Mouse (Mus musculus) heart, embryonic 16.5 days (tissue): Measurements from ENCODE around the gene Zxdc. TPM values are rescaled to one million over a fixed set of nuclear protein-coding genes. Genes with fewer than 3 reads are reported as not detected.

ENCODE experiments used
- ATAC-seq: fragments of 200-750 bp; cut with Nextera tagmentation; replicated peaks from 2 replicates; pipeline ENCODE4 v1.8.0; 2017; ENCODE audit warnings: moderate number of reproducible peaks; ENCODE audit not compliant: insufficient read depth, low FRiP score; ENCODE audit errors: extremely low read depth
- H3K27ac ChIP-seq: fragments of 300-500 bp; sonication (generic); 2 replicates; pipeline ENCODE4 v1.5.1; 2014; ENCODE audit warnings: mild to moderate bottlenecking, low read length, control low read depth, moderate library complexity
- H3K27me3 ChIP-seq: fragments of 300-500 bp; sonication (generic); 2 replicates; pipeline ENCODE4 v1.6.1; 2014; ENCODE audit warnings: low read length, mixed read lengths; ENCODE audit not compliant: control insufficient read depth, insufficient read depth
- H3K36me3 ChIP-seq: fragments of 300-500 bp; sonication (generic); 2 replicates; pipeline ENCODE4 v1.6.1; 2014; ENCODE audit not compliant: control insufficient read depth, insufficient read depth
- H3K4me1 ChIP-seq: fragments of 300-500 bp; sonication (generic); 2 replicates; pipeline ENCODE4 v1.6.1; 2014; ENCODE audit warnings: low read length, mixed read lengths; ENCODE audit not compliant: control insufficient read depth, insufficient read depth
- H3K4me2 ChIP-seq: fragments of 300-500 bp; sonication (generic); 2 replicates; pipeline ENCODE4 v1.6.1; 2014; ENCODE audit warnings: low read depth, mild to moderate bottlenecking, control low read depth, low read length
- H3K4me3 ChIP-seq: fragments of 300-500 bp; sonication (generic); 2 replicates; pipeline ENCODE4 v1.5.1; 2014; ENCODE audit warnings: mild to moderate bottlenecking, control low read depth, low read length
- H3K9ac ChIP-seq: fragments of 300-500 bp; sonication (generic); 2 replicates; pipeline ENCODE4 v1.6.1; 2014; ENCODE audit warnings: low read length, control low read depth
- H3K9me3 ChIP-seq: fragments of 300-500 bp; sonication (generic); replicated peaks from 2 replicates; pipeline ENCODE4 v1.6.1; 2016; ENCODE audit warnings: low read length; ENCODE audit not compliant: control insufficient read depth
- WGBS: fragments of 180-500 bp; shearing (Covaris S2); extraction: QIAGEN DNeasy Blood & Tissue Kit; methylation state at CpG from one replicate; pipeline ENCODE4 v1.1.7; 2014; 5-methylcytosine and 5-hydroxymethylcytosine counted together
- polyA plus RNA-seq: library from polyadenylated mRNA; unstranded; fragments of >200 nt; fragmentation: Nextera tagmentation; extraction: Ambion mirVana; gene quantifications from 2 replicates; pipeline ENCODE4 v1.2.1, GENCODE M21; 2015

Zxdc gene
- polyA plus RNA-seq, 1 experiment from 2014 or later: 6.3 TPM

- H3K27me3 ChIP-seq: no peaks in the 10 kb centered on the region
- no peak overlapping the region for H3K9ac ChIP-seq
- no peak overlapping the region for H3K27ac ChIP-seq
- H3K4me1 ChIP-seq: peaks cover 5% of the 10 kb centered on the region; the same call in 1 of the 2 replicates
- no peak overlapping the region for H3K4me2 ChIP-seq
- no peak for ATAC-seq
- no peaks in the 10 kb centered on the region for H3K9me3 ChIP-seq
- H3K36me3 ChIP-seq: peaks cover 39% of the 10 kb centered on the region
- H3K4me3 ChIP-seq: no peak overlapping the region
- 81% methylated on average over 3 of the region's 3 CpGs for WGBS
These were observed 28.0 kb downstream of the Zxdc start for GRCm38 (mm10) chr6:90397291-90397690.

GRCm38 (mm10) chr6:90408632-90409031 lies 39.3 kb downstream of the Zxdc start:
- no peak overlapping the region for H3K4me2 ChIP-seq
- H3K4me1 ChIP-seq: no peaks in the 10 kb centered on the region
- H3K27ac ChIP-seq: no peak overlapping the region
- H3K9me3 ChIP-seq: no peaks in the 10 kb centered on the region
- H3K36me3 ChIP-seq: no peaks in the 10 kb centered on the region; the same call in 1 of the 2 replicates
- H3K4me3 ChIP-seq: no peak overlapping the region
- ATAC-seq: no peak
- no peak overlapping the region for H3K9ac ChIP-seq
- H3K27me3 ChIP-seq: no peaks in the 10 kb centered on the region

GRCm38 (mm10) chr6:90410972-90411371 lies 41.7 kb downstream of the Zxdc start:
- WGBS: 74% methylated on average over 1 of the region's 1 CpGs
- Histone ChIP-seq H3K27me3 (no peaks in the 10 kb centered on the region), H3K9ac (no peak overlapping the region), H3K27ac (no peak overlapping the region), H3K4me3 (no peak overlapping the region), H3K36me3 (no peaks in the 10 kb centered on the region), H3K4me1 (no peaks in the 10 kb centered on the region), H3K4me2 (no peak overlapping the region), H3K9me3 (no peaks in the 10 kb centered on the region)
- no peak for ATAC-seq

- Histone ChIP-seq H3K4me2 (no peak overlapping the region), H3K36me3 (no peaks in the 10 kb centered on the region), H3K4me1 (no peaks in the 10 kb centered on the region), H3K27ac (no peak overlapping the region), H3K4me3 (no peak overlapping the region), H3K9me3 (no peaks in the 10 kb centered on the region), H3K27me3 (no peaks in the 10 kb centered on the region), H3K9ac (no peak overlapping the region)
- no peak for ATAC-seq
- 71% methylated on average over 7 of the region's 7 CpGs for WGBS
These were observed 42.6 kb downstream of the Zxdc start for GRCm38 (mm10) chr6:90411926-90412325.

GRCm38 (mm10) chr6:90422565-90422964 lies 53.3 kb downstream of the Zxdc start:
- Histone ChIP-seq H3K36me3 (no peaks in the 10 kb centered on the region), H3K9me3 (no peaks in the 10 kb centered on the region), H3K27me3 (peaks cover 3% of the 10 kb centered on the region; the same call in 1 of the 2 replicates), H3K4me1 (no peaks in the 10 kb centered on the region), H3K27ac (no peak overlapping the region), H3K9ac (peak overlapping the region; percentile 31; the same call in 1 of the 2 replicates), H3K4me2 (peak overlapping the region; percentile 64), H3K4me3 (peak overlapping the region; percentile 42)
- peak; percentile 82 for ATAC-seq
- WGBS: 3% methylated on average over 14 of the region's 14 CpGs

- H3K27ac ChIP-seq: no peak overlapping the region
- no peak overlapping the region for H3K4me2 ChIP-seq
- peaks cover 6% of the 10 kb centered on the region; the same call in 1 of the 2 replicates for H3K27me3 ChIP-seq
- no peaks in the 10 kb centered on the region for H3K36me3 ChIP-seq
- H3K9ac ChIP-seq: no peak overlapping the region
- H3K9me3 ChIP-seq: no peaks in the 10 kb centered on the region
- H3K4me1 ChIP-seq: peaks cover 5% of the 10 kb centered on the region
- 82% methylated on average over 3 of the region's 3 CpGs for WGBS
- no peak for ATAC-seq
- H3K4me3 ChIP-seq: no peak overlapping the region
These were observed 56.1 kb downstream of the Zxdc start for GRCm38 (mm10) chr6:90425361-90425760.

- WGBS: 80% methylated on average over 4 of the region's 4 CpGs
- no peak overlapping the region for H3K27ac ChIP-seq
- ATAC-seq: no peak
- H3K36me3 ChIP-seq: no peaks in the 10 kb centered on the region
- H3K4me2 ChIP-seq: no peak overlapping the region
- peaks cover 6% of the 10 kb centered on the region; the same call in 1 of the 2 replicates for H3K27me3 ChIP-seq
- peaks cover 5% of the 10 kb centered on the region for H3K4me1 ChIP-seq
- H3K9ac ChIP-seq: no peak overlapping the region
- no peaks in the 10 kb centered on the region for H3K9me3 ChIP-seq
- H3K4me3 ChIP-seq: no peak overlapping the region
These were observed 56.7 kb downstream of the Zxdc start for GRCm38 (mm10) chr6:90426003-90426402.

- ATAC-seq: peak; percentile 67
- Histone ChIP-seq H3K27me3 (peaks cover 6% of the 10 kb centered on the region; the same call in 1 of the 2 replicates), H3K4me2 (peak within 1 kb of the TSS; percentile 89), H3K27ac (no peak within 1 kb of the TSS), H3K9ac (peak within 1 kb of the TSS; percentile 75), H3K4me1 (peaks cover 5% of the 10 kb centered on the region), H3K9me3 (no peaks in the 10 kb centered on the region), H3K36me3 (no peaks in the 10 kb centered on the region), H3K4me3 (peak within 1 kb of the TSS; percentile 54)
- under 1% methylated on average over 31 of the region's 31 CpGs for WGBS
These were observed 59.2 kb downstream of the Zxdc start, which contains the start of gene Cfap100 for GRCm38 (mm10) chr6:90428380-90428974. Cfap100 (minus strand) TSS chr6:90428797.

- ATAC-seq: no peak
- no peak overlapping the region for H3K27ac ChIP-seq
- H3K27me3 ChIP-seq: peaks cover 6% of the 10 kb centered on the region; the same call in 1 of the 2 replicates
- WGBS: 69% methylated on average over 14 of the region's 14 CpGs
- H3K36me3 ChIP-seq: no peaks in the 10 kb centered on the region
- no peak overlapping the region for H3K4me2 ChIP-seq
- H3K4me1 ChIP-seq: peaks cover 5% of the 10 kb centered on the region
- no peaks in the 10 kb centered on the region for H3K9me3 ChIP-seq
- no peak overlapping the region for H3K4me3 ChIP-seq
- no peak overlapping the region for H3K9ac ChIP-seq
These were observed 60.6 kb downstream of the Zxdc start for GRCm38 (mm10) chr6:90429911-90430310.
